Mouse (Mus musculus): ENCODE results near the gene Ube4b.
"Not testable (repeated sequence)": the region's sequence is repeated elsewhere in the genome, so short reads cannot be mapped to it uniquely, and the experiment has no call there.

Ube4b gene

GRCm38 (mm10) chr4:149440576-149440975 lies 14.0 kb upstream of the Ube4b start:
- DNase-seq (ENCODE audit: extremely low read depth, low read depth, low spot score), result no peak

- DNase-seq (ENCODE audit: extremely low read depth, low read depth, low spot score), result not testable (repeated sequence)
Measured at GRCm38 (mm10) chr4:149431887-149432286, 5.3 kb upstream of the Ube4b start.

DNA sequence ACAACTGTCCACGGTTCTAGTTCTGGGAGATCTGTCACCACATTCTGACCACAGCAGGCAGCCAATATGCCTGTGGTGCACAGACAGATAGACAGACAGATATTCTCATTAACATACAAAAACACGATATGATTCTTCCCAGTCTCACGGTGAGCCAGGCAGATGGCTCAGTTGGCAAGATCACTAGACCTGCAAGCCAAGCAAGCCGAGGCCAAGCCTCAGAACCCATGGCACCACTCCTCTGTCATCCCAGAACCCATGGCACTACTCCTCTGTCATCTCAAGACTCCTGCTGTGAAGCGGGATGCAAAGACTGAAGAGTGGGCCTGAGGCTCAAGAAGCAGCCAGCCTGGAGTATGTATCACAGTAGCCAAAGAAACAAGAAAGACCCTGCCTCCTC lies 3.0 kb upstream of the Ube4b start:
- DNase-seq (ENCODE audit: extremely low read depth, low read depth, low spot score), result no peak

DNA sequence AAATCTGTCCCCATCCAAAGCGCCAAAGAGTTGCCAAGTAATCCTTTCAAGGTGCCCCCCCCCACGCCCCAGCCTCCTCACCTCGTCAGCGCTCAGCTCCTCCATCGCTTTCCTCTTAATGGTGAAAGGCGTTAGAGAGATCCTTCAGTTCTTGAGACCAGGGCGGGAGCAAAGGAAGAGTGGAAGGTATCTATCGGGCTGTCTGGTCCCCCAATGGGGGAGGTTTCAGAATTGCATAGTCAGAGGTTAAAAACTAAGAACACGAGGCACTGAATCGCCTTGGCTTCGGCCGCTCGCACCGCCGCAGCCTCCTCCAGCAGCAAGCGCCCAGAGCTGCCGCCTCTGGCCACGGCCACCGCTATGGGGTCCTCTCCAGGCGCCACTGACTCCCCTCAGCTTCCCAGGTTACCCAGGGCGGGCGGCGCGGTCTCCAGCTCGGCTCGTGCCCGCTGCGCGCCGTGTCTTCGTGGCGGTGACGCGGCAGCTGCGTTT lies 702 bp downstream of the Ube4b start:
- no peak for DNase-seq (ENCODE audit: extremely low read depth, low read depth, low spot score)

DNA sequence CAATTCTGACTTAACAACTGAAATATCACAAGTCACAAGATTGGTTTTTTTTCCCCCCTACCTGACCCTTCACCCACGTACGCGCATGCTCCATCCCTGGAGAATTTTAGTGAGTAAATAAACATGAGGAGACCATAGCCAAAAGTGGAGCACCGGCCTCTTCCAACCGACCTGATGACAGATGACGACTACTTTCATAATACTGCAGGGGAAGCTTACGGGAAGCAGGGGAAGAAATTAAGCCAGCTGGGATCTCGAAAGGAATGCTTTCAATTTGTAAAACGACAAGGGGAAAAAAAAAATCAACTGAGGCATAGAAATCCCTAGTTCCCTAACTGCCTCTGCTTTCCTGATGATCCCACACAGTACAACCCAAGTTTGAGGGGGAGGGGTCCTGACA lies 1.8 kb downstream of the Ube4b start:
- DNase-seq (ENCODE audit: extremely low read depth, low read depth, low spot score), result no peak

- no peak for DNase-seq (ENCODE audit: extremely low read depth, low read depth, low spot score)
Measured at GRCm38 (mm10) chr4:149417854-149418365, 8.6 kb downstream of the Ube4b start.

DNA sequence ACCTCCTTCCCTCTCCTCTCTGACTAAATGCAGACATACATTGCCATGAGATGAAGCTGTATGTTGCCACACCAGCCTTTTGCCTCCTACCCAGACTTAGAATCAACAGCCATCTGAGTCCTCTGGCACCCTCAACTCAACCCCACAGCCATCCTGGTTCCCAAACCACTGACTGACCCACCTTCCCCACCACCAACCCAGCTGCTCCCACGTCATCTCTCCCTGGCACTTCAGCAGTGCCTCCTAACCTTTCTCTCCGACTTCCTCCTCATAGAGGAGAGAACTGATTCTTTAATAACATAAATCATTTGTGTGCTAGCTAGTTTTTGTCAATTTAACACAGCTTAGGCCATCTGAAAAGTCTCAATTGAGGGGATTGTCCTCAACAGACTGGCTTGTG lies 9.6 kb downstream of the Ube4b start:
- DNase-seq (ENCODE audit: extremely low read depth, low read depth, low spot score), result no peak

GRCm38 (mm10) chr4:149416417-149416816 lies 10.1 kb downstream of the Ube4b start:
- DNase-seq (ENCODE audit: extremely low read depth, low read depth, low spot score), result no peak

DNA sequence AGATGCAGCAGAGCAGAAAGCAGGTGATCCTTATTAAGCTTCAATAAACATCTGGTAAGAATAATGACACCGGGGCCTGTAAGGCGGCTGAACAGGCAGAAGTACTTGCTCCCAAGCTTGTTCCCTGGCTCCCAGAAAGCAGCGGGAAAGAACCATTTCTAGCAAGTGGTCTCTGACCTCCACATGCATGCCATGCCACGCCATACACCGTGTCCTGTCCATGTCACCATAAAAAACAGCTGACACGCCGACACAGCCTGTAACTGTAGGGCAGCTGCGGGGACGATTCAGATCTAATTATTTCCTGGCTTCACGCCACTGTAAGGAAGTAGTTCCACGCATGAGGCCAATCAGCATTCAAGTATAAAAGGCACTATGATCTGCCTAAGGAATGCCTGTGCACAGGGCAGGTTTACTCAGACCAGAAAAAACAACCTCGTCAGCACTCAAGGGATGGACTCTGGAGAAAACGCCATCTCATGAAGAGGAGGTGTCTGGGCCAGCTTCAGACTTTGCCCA lies 10.8 kb downstream of the Ube4b start:
- DNase-seq (ENCODE audit: extremely low read depth, low read depth, low spot score), result no peak

DNA sequence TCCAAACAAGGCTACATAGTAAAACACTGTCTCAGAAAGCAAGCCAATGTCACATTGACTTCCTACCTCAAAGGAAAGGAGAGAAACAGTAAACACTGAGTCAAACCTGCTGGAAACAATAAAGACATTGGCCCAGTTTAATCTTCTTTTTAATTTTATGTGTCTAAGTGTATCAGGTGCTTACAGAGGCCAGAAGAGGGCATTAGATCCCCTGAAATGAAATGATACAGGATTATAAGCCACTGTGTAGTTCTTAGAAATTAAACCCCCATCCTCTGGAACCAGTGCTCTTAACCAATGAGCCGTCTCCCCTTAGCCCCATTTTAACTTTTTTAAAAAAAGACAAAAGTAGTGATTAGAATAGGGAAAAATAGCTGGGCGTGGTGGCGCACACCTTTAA lies 12.3 kb downstream of the Ube4b start:
- no peak for DNase-seq (ENCODE audit: extremely low read depth, low read depth, low spot score)

DNA sequence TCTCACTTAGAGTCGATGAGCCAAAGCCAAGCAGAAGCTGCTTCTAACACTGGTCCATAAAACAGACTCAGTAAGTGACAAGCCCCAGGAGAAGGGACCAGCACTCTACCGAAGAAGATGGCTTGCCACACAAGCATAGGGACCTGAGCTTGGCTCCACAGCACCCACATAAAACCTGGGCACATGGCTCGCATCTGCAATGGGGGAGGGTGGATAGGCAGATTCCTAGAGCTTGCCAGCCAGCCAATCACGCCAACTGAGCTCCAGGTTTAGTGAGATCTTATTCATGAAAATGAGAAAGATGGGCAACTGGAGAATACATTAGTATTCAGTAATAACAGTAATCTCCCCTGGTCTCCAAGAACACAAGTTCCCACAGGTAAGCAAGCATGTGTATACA lies 16.8 kb downstream of the Ube4b start:
- no peak for DNase-seq (ENCODE audit: extremely low read depth, low read depth, low spot score)

- DNase-seq (ENCODE audit: extremely low read depth, low read depth, low spot score), result no peak
Measured at GRCm38 (mm10) chr4:149408331-149408730, 18.2 kb downstream of the Ube4b start.

GRCm38 (mm10) chr4:149407461-149407860 lies 19.1 kb downstream of the Ube4b start:
- DNase-seq (ENCODE audit: extremely low read depth, low read depth, low spot score), result no peak

GRCm38 (mm10) chr4:149405713-149406443 lies 20.7 kb downstream of the Ube4b start:
- DNase-seq (ENCODE audit: extremely low read depth, low read depth, low spot score), result no peak

DNA sequence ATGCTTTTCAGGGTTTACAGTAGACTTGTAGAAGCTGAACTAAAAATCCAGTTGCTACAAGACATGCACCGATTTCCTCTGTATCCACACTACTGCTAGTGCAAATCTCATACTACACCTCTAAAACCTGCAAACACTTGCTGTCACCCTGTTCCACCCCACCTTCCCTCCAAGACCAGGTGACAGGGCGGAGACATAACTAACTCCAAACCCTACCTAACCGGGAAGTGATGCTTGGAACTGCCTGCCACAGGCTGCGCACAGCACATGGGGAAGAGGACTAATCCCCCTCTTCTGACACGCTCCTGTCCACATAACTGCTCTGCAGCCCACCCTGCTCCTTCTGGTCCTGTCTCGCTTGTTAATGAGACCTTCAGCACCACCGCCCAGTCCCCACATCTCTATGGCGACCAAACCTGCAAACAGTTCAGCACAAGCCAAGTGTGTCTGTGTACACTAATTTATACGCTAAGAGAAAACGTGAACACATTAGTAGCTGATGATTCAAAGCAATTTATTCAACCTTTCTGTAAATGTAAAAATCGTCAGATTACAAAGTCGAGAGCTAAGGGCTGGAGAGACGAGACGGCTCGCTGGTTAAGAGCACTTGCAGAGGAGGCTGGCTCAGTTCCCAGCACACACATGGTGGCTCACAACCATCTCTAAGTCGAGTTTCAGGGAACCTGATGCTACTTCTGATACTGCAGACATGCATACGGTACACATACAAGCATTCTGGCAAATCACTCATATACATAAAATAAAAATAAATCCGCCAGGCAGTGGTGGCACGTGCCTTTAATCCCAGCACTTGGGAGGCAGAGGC lies 21.7 kb downstream of the Ube4b start:
- no peak for DNase-seq (ENCODE audit: extremely low read depth, low read depth, low spot score)

- no peak for DNase-seq (ENCODE audit: extremely low read depth, low read depth, low spot score)
Measured at GRCm38 (mm10) chr4:149403037-149403436, 23.5 kb downstream of the Ube4b start.

DNA sequence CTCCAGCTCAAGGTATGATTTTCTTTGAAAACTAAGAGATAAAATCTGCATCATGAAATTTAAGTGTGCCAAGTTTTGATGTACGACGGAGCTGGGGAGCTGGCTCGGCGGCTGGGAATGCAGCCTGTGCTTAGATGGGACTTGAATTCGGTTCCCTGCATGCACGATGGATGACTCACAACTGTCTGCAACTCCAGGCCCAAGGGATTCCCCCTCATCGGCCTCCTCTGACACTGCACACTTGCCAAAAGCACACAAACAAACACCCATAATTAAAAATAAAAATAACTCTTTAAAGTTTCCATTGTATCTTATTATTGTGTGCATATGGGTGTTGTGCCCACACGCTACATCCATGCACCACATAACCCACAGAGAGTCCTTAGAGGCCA lies 25.0 kb downstream of the Ube4b start:
- DNase-seq (ENCODE audit: extremely low read depth, low read depth, low spot score), result no peak

DNA sequence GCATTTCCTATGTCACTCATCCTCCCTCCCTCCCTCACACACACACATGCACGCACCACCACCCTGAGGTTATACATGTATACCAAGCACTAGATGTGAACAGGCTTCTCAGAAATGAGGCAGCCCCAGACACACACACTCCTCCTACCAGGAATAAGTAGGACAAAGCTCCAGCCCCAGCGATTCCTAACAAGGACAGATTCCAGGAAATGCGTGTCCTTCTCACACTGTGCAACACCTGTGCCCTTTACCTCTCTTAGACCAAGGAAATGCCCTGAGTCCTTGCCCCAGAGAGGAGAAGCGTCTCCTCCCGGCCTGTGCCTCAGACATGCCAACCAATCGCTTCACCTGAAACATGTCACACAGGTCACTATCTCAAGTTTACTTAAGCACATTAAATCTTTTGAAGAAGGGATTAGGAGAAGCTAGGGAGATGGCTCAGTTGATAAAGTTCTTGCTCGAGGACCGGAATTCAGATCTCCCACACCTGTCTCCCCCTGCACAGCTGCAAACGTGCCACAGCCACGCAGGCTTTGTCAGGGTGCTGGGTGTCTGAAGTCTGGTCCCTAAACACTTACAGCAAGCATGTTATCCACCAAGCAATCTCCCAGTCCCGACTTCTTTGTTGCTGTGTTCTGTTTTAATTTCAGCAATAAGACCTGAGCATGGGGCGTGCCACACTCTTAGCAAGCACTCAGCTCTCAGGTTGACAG lies 25.5 kb downstream of the Ube4b start:
- peak; percentile 34 for DNase-seq (ENCODE audit: extremely low read depth, low read depth, low spot score)

DNA sequence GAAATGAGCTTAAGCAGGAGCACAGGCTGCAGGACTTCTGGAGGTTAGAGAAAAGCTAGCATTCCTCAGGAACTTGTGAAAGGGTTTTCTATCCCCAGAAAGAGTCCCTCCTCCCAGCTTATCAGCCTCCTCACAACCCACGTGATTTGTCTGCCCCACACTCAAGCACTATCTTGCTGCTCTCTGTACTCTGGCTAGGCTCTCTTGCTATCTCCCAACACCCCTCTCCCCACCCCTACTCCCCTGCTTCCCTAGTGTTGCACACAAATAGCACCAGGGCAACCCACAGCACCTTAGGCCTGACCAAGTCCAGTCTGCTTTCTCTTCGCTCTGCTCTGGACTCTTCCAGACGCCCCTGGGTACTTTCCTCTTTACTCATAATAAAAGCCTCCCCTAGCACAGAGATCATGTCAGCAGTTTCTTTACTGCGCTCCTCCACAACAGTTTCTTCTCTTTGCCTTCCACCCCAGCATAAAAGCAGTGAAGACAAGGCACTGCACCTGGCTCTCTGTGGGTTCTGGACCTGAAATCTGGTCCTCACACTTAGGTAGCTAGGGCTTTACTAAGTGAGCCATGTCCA lies 27.1 kb downstream of the Ube4b start:
- no peak for DNase-seq (ENCODE audit: extremely low read depth, low read depth, low spot score)

GRCm38 (mm10) chr4:149398181-149398735 lies 28.3 kb downstream of the Ube4b start:
- DNase-seq (ENCODE audit: extremely low read depth, low read depth, low spot score), result no peak

All from fat pad, adult 2 months (tissue).